Mouse (Mus musculus) thymus, postnatal 10 days (tissue): ENCODE data around the gene Ddrgk1.

Source experiments
- DNase-seq, 2 experiments: peaks; one replicate each; pipeline ENCODE4 v3.0.0; 2021; ENCODE audit warnings: low spot score in 2 of 2

The Ddrgk1 gene

DNA sequence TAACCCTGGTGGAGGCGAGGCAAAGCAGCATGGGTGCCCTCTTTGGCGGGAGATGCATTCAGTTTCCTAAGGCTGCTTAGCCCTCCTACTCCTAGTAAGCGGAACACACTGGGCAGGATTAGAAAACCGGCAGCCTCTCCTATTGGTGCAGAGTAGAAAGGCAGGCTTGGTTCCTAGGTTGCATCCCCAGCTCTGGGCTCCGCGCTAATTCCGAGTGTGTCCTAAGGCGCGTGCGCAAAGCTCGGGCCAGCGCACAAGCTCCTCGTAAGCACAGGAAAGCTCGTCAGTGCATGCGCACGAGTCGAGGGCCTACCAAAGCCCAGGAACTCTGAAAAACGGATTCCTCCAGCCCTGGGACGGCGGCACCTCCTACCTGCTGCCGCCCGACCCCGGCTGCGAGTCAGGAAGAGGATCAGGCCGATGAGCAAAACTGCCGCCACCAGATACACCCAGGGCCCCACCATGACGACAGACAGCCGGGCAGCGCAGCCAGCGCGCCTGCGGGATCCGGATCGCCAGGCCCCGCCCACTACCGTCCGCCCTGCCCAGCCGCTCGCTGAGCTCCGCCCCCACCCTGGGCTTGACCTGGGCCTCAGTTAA is at the start of gene Ddrgk1:
Gene Ddrgk1, minus strand, starts transcription at position 558 of the 600 bp plus-strand sequence.
- peak; percentile 77 to 79 for DNase-seq

DNA sequence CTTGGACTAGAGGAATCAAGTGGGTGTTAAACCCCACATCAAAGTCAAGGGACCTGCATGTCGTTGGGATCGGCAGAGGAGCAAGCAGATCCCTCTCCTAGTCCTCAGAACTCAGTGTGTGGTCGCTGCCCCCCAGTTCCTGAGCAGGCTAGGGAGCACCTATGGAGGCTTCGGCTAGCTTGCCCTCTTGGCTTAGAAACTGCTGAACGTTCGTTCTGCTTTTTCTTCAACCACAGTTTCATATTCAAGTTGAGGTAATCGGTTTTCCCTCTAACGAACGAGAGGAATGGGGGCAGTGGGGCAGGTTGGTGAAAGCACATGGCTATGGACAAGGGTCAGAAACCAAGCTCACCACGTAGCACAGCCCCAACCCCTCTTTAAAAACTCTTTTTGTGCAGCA is 42.6 kb upstream of the Ddrgk1 start:
- no peak for DNase-seq

GRCm38 (mm10) chr2:130706602-130707001 is 42.1 kb upstream of the Ddrgk1 start:
- no peak for DNase-seq

- DNase-seq = no peak
Observed at GRCm38 (mm10) chr2:130705178-130705577, 40.7 kb upstream of the Ddrgk1 start.

DNA sequence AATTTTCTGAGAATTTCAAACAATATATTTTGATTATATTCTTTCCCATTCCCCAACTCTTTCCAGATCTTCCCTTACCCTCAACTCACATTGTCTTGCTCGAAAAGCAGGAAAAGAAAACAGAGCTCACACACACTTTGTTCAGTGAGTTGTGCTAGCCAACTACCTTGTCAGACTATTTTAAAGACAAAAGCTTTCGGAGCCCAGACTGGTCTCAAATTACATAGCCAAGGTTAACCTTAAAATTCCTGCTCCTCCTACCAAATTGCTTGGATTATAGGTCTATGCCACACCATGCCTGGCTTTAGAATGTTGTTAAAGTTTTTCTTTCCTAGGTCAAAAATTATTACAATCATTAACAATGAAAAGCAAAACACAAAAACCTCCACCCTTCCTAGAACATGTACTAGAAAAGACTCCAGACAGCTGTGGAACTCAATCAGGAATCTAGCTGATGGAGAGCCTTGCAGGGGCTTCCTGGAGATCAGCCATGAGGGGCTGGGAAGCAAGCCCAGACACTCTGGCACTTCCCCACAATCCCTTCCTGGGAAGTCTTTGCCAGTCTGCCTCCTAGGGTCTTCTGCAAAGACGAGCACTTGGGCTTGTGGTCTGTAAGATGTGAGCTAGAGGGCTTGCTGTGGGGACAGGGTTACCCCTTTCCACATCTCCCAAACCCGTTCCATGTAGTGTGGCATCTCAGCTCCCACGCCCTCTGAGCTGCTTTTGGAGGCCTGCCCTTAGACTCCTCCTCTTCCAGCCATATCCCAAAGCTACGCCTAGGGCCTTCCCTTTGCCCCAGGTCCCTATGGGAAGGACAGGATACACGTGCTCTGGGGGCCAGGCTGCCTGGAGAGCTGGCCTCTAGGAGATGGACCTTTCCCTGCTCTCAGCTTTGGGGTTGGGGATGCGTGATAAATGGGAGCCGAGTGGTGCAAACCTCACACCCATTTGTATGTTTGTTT is 39.9 kb upstream of the Ddrgk1 start:
- no peak for DNase-seq

DNA sequence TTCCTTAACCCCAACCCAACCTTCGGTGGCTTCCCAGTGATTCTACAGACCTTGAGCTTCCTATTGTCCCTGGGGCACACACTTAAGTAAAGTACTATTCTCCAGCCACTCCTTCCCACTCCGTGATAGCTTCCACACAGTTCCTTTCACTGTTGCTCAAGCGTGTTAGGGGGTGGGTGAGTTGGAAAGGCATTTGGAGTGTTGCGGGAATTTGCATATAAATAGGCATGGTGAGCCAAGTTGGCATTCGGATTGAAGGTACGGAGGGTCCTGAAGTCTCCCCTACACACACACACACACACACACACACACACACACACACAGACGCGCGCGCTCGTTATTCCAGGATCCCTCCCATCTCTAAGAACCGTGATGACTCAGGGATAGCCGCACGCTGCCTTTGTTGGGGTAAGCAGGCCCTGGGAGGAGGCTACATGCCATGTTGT is 33.4 kb upstream of the Ddrgk1 start:
- DNase-seq = no peak

GRCm38 (mm10) chr2:130697153-130697810 is 32.8 kb upstream of the Ddrgk1 start, which contains the start of gene Slc4a11:
TSS of gene Slc4a11 (minus strand) at chr2:130697519.
- DNase-seq = peak; percentile 64 to 66

DNA sequence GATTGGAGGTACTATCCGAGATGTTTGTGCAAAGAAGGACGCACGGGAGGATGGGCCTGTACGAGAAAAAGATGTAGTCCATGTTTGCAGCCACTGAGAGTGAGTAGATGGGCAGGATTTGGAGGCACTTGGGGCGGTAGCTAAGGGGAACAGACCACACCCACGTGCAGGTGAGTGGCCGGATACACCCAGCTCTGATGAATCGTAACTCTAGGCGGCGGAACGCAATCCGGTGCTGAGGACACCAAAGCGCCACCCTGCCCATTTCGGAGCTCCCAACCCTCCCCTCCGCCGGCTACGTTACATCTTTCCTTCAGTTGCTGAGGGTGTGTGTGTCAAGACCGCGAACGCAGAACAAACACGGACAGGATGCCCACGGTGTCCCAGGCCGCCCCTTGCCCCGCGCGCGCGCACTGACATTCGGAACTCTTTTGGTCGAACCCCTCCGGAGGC is 32.3 kb upstream of the Ddrgk1 start:
- peak in 1 of 2 experiments; percentile 8 for DNase-seq

DNA sequence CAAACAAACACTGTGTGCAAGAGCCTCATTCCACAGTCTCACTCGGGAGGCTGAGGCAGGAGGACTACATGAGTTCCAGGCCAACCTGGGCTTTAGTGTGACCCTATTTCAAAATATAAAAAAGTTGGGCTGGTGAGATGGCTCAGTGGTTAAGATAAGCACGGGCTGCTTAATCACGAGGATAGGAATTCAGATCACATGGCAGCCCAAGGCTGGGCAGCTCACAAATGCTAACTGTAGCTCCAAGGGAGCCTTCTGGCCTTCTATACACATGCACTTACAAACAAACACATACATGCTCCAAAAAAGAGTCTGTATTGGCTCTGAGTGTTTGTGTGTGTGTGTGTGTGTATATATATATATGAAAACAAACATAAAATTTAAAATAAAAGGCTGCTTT is 29.1 kb upstream of the Ddrgk1 start:
- DNase-seq = no peak

GRCm38 (mm10) chr2:130689011-130689410 is 24.6 kb upstream of the Ddrgk1 start:
- no peak for DNase-seq

GRCm38 (mm10) chr2:130685426-130685825 is 21.0 kb upstream of the Ddrgk1 start:
- DNase-seq = no peak

- no peak for DNase-seq
Observed at GRCm38 (mm10) chr2:130681531-130681930, 17.1 kb upstream of the Ddrgk1 start.

DNA sequence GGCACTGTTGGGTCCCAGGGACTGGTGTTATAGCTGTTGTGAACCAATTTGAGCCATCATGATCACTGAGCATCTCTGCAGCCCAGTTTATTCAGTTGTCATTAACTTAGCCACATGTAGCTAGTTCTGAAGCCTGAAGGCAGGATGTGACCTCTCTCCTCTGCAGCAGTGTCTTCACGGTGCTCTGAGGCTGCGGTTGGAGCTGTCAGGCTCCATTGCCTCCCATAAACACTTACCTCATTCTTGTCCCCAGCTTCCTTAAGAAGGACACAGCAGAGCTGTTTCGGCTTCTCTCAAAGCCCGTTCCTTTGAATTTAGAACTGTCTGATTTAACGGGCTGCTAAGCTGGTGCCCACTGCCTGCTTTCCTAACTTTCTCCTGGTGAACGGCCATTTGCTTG is 15.4 kb upstream of the Ddrgk1 start:
- DNase-seq = no peak

DNA sequence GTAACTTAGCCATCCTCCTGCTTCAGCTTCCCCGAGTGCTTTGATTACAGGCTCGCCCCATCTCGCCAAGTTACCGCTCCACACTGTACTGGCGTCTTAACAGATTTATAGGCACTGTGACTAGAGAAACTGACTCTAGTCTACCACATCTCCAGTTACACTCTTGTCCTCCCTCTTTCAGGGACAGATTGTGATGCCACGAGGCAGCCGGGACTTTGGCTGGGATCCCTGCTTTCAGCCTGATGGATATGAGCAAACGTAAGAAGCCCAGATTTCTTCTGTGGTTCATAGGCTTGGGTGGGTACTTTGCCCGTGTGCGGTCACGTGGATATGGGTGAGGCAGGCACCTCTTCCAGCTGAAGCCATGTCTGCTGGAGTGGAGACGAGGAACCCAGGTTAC is 14.7 kb upstream of the Ddrgk1 start:
- no peak for DNase-seq

DNA sequence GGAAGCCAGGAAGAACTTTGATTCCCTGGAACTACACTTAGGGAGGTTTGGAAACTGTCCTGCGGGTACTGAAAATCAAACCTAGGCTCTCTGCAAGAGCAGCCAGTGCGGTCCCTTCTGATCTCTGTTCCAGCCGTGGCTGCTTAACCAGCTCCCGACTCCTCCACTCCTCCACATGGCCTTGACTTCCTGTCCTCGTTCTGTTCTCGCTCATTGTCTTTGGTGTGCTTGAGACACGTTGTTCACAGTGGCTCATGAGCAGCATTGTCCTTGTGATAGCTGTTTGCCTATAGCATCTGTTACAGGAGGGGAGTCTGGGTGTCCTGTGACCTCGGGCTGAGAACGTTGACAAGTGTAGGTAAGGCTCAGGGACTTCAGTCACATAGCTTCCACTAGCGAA is 12.8 kb upstream of the Ddrgk1 start:
- DNase-seq = no peak

GRCm38 (mm10) chr2:130667559-130667958 is 3.1 kb upstream of the Ddrgk1 start, which contains the start of gene Itpa:
TSS of gene Itpa (plus strand) at chr2:130667610.
- peak; percentile 81 for DNase-seq

GRCm38 (mm10) chr2:130663342-130663741 is 1.1 kb downstream of the Ddrgk1 start:
- DNase-seq = no peak

DNA sequence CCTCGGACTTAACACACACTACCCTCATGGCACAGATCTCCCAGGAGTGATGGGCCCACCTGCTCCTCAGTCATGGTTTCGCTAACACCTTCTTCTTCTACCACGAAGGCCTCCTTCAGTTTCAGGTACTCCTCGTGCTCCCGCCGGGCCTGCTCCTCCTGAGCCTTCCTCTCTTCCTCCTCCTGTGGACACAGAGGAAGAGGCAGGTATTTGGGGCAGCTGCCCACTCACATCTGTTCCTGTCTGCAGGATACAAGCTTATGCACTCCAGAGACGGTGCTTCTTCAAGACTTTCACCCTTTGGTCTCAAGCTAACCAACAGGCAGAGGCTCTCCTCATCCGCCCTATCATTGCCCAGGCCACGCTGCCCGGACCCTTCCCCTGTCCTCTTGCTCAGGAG is 5.9 kb downstream of the Ddrgk1 start:
- no peak for DNase-seq

GRCm38 (mm10) chr2:130657541-130657940 is 6.9 kb downstream of the Ddrgk1 start:
- DNase-seq = no peak

DNA sequence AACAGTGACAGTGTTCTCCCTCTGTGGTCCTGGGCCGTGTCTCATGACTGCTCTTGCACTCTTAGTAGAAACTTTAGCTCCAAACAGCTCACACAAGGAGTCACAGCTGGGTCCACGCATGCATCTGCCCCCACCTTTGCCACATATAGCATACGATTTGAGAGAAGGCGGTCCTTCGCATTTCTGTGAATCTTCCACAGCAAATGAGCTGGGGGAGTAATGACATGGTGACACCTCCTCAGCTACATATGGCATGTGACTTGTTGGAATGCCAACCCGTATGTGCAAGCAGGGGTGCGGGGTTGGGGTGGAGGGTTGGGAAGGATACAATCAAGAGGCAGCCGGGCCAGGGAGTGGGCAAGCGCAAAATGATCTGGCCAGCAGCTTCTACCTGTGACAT is 7.9 kb downstream of the Ddrgk1 start:
- no peak for DNase-seq

DNA sequence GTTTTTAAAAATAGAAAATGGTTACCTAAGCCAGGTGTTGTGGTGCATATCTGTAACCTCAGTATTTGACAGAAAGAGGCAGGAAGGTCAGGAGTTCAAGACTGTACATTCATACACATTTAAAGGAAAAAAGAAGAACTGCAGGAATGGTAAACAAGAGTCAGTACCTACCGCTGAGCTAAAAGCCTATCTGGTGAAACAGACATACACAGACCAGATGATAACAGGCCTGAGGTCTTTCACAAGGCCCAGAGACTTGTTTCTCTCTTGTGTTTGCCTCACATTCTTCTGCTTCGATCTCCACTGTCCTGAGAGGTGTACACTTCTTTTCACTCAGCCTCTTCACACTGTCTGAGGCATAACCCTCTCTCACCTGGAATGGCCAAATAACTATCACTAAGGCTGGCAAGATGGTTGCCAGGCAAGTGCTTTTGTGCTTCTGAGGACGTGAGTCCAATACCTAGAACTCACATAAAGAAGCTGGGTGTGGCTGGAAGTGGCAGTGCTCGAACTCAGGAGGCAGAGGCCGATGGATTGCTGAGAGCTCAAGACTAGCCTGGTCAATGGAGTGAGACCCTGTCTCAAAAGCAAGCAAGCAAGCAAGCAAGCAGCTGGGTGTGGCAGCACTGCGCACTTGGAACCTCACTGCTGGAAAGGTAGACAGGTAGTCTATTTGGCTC is 8.7 kb downstream of the Ddrgk1 start:
- no peak for DNase-seq

- DNase-seq = no peak
Observed at GRCm38 (mm10) chr2:130653760-130654159, 10.7 kb downstream of the Ddrgk1 start.
